Mouse (Mus musculus): Measurements from ENCODE around the gene Abhd17a.
"Not testable (repeated sequence)": the region's sequence is repeated elsewhere in the genome, so short reads cannot be mapped to it uniquely, and the experiment has no call there.

Abhd17a gene

GRCm38 (mm10) chr10:80608435-80608834 lies 18.3 kb upstream of the Abhd17a start:
- no peak for DNase-seq (ENCODE audit: low spot score in 2 of 2)

GRCm38 (mm10) chr10:80606737-80607350 lies 16.7 kb upstream of the Abhd17a start:
- no peak for DNase-seq (ENCODE audit: low spot score in 2 of 2)

- no peak for DNase-seq (ENCODE audit: low spot score in 2 of 2)
These were observed 16.2 kb upstream of the Abhd17a start for GRCm38 (mm10) chr10:80606306-80606705.

GRCm38 (mm10) chr10:80605721-80606120 lies 15.6 kb upstream of the Abhd17a start, which contains the start of gene Gm49322:
Gene Gm49322, plus strand, starts transcription at chr10:80606021.
- not testable (repeated sequence) for DNase-seq (ENCODE audit: low spot score in 2 of 2)

- DNase-seq (ENCODE audit: low spot score in 2 of 2) = no peak
These were observed 14.8 kb upstream of the Abhd17a start for GRCm38 (mm10) chr10:80604988-80605387.

GRCm38 (mm10) chr10:80604001-80604509 lies 13.9 kb upstream of the Abhd17a start:
- no peak for DNase-seq (ENCODE audit: low spot score in 2 of 2)

- no peak for DNase-seq (ENCODE audit: low spot score in 2 of 2)
These were observed 13.2 kb upstream of the Abhd17a start for GRCm38 (mm10) chr10:80603364-80603763.

- peak; percentile 90 to 95 for DNase-seq (ENCODE audit: low spot score in 2 of 2)
These were observed 12.7 kb upstream of the Abhd17a start, which contains the start of the genes Scamp4 and Adat3 for GRCm38 (mm10) chr10:80602698-80603325. Gene Scamp4, plus strand, starts transcription at chr10:80602872. Gene Adat3, plus strand, starts transcription at chr10:80602880.

GRCm38 (mm10) chr10:80596318-80596717 lies 6.2 kb upstream of the Abhd17a start:
- no peak for DNase-seq (ENCODE audit: low spot score in 2 of 2)

- DNase-seq (ENCODE audit: low spot score in 2 of 2) = no peak
These were observed 838 bp downstream of the Abhd17a start for GRCm38 (mm10) chr10:80589127-80589878.

- DNase-seq (ENCODE audit: low spot score in 2 of 2) = no peak
These were observed 2.9 kb downstream of the Abhd17a start for GRCm38 (mm10) chr10:80587305-80587657.

GRCm38 (mm10) chr10:80586407-80587304 lies 3.5 kb downstream of the Abhd17a start:
- no peak for DNase-seq (ENCODE audit: low spot score in 2 of 2)

- no peak for DNase-seq (ENCODE audit: low spot score in 2 of 2)
These were observed 4.6 kb downstream of the Abhd17a start for GRCm38 (mm10) chr10:80585581-80585980.

- no peak for DNase-seq (ENCODE audit: low spot score in 2 of 2)
These were observed 5.2 kb downstream of the Abhd17a start for GRCm38 (mm10) chr10:80584642-80585552.

- DNase-seq (ENCODE audit: low spot score in 2 of 2) = no peak
These were observed 6.1 kb downstream of the Abhd17a start for GRCm38 (mm10) chr10:80584045-80584488.

GRCm38 (mm10) chr10:80583047-80583446 lies 7.1 kb downstream of the Abhd17a start:
- no peak for DNase-seq (ENCODE audit: low spot score in 2 of 2)

- no peak for DNase-seq (ENCODE audit: low spot score in 2 of 2)
These were observed 11.2 kb downstream of the Abhd17a start for GRCm38 (mm10) chr10:80578911-80579310.

- peak in 1 of 2 experiments; percentile 73 for DNase-seq (ENCODE audit: low spot score in 2 of 2)
These were observed 11.9 kb downstream of the Abhd17a start for GRCm38 (mm10) chr10:80578131-80578750.

- peak; percentile 94 to 97 for DNase-seq (ENCODE audit: low spot score in 2 of 2)
These were observed 12.7 kb downstream of the Abhd17a start, which contains the start of gene Klf16 for GRCm38 (mm10) chr10:80577195-80578130. Gene Klf16, minus strand, starts transcription at chr10:80577321.
